Mouse (Mus musculus) brain, embryonic 18.5 days (tissue): ENCODE data around the gene H13.

Experiments
- DNase-seq: peaks from one replicate; pipeline ENCODE4 v3.0.0-alpha.2; 2012; ENCODE audit warnings: low read depth, low spot score

The H13 gene

DNA sequence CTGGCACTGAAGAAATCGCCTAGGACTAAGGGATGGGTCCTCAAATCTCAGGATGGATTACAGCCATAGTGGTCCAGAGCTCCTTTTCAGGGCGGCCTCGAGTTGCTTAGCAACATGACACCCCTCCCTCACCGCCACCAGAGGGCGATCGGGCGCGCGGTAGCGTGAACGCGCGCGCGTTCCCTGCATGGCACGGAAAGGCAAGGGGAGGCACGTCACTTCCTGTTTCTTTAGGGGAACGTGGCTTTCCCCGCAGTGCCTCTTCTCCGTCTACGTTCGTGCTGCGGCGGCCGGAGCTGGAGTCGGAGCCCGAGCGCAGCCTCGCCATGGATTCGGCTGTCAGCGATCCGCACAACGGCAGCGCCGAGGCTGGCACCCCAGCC lies at the start of gene H13:
H13 (plus strand) TSS at position 206 of the 383 bp plus-strand sequence.
- peak; percentile 84 for DNase-seq

DNA sequence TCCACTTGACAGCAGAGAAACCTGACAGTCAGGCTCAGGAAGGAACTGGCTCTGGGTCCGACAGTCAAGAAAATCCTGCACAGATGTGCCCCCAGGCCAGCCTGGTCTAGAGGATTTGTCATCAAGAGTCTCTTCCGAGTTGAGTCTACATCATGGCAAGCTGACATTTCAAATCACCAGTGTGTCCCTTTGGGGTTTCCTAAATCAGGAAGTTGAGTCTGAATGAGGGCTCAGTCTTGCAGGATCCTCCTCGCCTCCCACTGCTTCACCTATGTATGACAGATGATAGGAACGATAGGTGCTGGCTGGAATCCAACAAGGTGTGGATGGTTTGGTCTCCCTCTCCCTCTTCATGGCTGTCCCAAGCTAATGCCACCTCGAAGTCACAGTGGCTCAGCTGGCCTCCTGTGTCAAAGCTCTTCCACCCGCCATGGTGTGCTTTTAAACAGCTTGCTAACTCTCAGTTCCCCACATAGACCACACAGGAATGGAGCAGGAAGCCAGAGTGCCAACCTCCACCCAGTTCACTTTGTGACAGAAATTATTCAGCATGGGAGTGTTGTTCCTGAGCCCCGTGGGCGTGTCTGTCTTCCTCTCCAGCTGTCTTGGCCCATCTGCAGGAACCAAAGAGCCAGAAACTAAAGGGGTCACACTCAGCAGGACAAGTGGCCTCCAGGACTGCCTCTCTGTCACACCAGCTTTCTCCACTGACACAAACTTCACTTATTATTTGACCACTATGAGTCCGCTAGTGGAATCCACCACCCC lies 48.7 kb upstream of the H13 start:
- no peak for DNase-seq

DNA sequence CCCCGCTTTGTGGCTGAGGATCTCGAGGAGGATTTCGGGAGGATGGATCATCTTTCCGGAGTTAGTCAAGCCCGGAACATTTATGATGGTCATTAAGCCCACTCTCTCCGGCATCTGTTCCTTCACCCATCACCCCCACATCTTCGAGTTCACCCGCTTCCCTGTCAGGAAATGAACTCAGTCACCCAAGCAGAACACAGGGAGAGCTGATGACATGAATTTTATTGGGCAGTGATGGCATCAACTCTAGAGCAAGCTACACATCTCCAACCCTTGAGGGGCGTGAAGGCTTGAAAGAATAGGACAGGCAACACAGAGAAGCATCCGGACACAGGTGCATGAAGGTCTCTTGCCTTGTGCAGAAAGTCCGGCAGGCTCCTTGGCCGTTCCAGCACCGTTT lies 47.1 kb upstream of the H13 start:
- DNase-seq: no peak

DNA sequence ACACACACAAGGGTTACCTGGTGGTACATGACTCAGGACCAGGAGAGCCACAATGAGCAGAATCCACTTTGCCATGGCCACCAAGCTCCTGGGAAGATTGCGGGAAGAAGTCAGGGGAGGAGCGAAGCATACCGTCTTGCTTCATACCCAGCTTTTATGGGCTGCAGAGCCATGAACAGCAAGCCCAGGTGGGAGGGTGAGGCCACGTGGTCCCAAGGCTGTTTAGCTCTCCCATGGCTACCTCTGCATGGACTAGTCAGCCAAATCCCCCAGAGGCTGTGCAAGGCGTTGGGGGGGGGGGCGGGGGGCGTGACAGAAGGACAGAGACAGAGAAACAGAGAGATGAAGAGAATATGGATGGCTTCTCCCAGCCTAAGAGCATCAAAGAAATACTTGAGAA lies 46.3 kb upstream of the H13 start, which contains the start of gene Defb25:
Defb25 (minus strand) TSS at position 101 of the 400 bp plus-strand sequence.
- DNase-seq: no peak

DNA sequence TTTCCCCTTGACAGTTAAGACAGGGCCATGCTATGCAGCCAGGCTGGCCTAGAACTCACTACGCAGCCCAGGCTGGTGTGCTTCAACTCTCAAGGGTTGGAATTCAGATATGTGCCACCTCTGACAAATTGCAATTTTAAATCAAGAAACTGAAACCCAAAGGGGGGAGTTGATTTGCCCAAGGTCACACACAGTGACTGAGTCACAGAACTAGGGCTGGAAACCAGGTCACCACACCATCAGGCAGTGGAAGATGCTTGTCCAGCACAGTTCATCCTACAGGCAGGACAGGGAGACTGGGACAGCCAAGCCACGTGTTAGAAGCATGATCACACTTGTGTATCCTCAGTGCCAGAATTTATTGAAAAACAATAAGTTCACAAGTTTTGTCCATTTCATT lies 44.7 kb upstream of the H13 start:
- DNase-seq: no peak

DNA sequence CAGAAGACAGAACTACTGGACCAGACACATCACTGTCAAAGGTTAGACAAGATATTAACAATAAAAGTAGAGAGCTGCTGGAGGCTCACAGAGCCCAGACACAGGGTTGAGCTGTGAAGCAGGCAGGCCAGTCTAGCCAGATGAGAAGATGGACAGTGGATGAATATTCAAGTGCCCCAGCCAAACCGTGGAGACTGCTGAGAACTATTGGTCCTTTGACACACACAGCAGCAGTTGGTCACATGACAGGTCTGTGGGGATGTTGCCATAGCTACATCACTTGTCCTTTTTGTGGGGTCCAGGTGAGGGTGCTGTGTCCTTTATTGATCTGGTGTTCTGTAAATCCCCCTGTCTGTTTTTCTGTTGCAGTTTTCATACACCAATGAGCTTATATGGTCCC lies 44.0 kb upstream of the H13 start:
- peak; percentile 6 for DNase-seq

DNA sequence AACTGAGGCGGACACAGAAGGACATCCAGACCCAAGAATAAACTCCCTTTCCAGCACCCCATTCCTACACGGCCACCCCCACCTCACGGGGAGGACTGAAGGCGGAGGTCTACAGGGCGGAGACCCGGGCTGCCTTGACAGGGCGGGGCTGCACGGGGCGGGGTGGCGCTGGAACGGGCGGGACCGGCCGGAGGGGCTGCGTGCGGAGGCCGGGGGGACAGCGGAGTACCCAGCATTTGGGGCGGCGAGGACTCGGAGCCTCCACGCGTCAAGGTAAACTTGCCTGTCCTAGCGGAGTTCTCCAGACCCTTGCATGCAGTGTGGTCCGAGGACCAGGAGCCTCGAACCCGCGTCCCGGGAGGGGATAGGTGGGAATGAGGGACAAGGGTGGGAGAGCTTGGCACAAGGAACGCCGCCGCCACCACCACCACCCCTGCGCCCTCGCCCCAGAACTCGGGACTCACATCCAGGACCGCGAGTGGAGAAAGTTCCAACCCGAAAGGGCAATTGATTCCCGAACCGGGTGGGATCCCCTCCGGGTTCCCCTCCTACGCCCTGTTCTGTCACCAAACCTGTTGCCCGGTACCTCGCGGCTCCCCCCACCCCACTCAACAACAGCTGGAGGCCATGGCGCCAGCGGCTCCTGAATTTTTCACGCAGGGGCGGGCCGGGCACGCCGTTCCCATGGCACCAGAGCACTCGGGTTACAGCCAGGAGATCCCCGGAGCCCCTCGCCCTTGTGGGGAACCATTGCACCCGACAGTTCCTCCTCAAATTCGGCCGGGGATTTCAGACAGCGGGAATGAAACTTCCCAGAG lies 42.3 kb upstream of the H13 start, which contains the start of gene Rem1:
Rem1 (plus strand) TSS at position 178 of the 818 bp plus-strand sequence.
- DNase-seq: no peak

DNA sequence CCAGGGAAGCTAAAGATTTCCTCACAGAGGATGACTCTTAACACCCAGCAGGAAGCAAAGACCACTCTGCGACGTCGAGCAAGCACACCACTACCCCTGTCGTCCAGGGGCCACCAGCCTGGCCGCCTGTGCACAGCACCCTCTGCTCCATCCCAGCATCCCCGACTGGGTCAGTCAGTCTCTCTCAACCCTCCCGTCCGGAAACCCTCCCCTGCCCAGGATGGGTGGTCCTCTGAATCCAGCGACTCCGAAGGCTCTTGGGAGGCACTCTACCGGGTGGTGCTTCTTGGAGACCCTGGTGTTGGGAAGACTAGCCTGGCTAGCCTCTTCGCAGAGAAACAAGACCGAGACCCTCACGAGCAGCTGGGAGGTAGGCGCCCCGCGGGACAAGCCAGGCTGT lies 41.2 kb upstream of the H13 start:
- DNase-seq: no peak

DNA sequence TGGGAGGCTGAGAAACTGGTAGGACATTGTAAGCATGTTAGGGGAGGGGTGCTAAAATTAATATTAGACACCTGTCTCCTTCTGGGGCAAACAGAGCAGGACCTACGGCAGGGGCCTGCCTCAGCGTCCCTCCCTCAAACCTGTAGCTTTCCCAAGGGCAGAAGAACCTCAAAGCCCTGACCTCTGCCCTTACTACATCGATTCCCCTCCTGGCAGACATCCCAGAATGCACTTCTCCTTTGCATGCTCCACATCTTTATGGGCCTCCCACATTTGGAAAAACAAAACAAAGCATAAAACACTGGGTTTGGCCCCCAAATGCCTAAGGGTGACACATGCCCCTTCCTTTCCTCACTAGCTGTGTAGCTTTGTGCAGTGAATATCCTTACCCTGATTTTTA lies 40.0 kb upstream of the H13 start:
- no peak for DNase-seq

DNA sequence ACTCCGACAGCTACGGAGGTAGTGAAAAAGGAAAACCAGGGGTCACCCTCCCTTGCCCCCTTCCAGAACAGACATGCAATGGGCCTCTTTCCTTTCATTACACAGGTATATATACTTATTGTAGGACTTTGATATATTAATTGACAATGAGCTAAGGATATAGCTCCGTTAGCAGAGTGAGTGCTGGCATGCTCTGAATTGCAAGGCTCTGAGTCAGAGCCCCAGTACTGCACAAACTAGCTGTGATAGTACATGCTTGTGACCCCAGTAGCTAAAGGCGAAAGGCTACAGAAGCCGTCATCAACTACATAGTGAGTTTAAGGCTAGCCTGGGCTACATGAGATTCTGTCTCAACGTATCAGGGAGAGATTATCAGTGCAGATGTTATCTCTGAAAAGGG lies 39.4 kb upstream of the H13 start:
- DNase-seq: no peak

DNA sequence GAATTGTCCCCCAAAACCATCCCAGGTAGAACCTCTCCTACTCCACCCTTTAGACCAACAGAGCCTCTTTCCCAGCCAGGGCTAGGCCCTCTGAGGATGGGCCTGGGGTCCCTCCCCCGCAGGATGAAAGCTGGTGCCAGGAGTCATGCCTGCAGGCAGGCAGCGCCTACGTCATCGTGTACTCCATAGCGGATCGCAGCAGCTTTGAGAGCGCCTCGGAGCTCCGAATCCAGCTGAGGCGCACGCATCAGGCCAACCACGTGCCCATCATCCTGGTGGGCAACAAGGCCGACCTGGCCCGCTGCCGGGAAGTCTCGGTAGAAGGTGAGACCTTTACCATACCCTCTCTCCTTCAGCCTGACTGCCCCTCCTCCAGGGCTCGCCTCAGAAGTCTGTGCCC lies 35.9 kb upstream of the H13 start:
- no peak for DNase-seq

DNA sequence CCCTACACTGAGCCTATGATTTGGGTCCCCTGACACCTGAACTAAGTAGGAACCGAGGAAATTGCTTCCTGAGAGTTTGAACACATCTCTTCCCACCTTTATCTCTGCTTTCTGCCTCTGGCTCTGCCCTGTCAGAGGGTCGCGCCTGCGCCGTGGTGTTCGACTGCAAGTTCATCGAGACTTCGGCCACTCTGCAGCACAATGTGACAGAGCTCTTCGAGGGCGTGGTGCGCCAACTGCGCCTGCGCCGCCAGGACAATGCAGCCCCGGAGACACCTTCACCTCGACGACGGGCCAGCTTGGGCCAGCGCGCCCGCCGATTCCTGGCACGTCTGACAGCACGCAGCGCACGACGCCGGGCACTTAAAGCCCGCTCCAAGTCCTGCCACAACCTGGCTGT lies 35.0 kb upstream of the H13 start:
- no peak for DNase-seq

DNA sequence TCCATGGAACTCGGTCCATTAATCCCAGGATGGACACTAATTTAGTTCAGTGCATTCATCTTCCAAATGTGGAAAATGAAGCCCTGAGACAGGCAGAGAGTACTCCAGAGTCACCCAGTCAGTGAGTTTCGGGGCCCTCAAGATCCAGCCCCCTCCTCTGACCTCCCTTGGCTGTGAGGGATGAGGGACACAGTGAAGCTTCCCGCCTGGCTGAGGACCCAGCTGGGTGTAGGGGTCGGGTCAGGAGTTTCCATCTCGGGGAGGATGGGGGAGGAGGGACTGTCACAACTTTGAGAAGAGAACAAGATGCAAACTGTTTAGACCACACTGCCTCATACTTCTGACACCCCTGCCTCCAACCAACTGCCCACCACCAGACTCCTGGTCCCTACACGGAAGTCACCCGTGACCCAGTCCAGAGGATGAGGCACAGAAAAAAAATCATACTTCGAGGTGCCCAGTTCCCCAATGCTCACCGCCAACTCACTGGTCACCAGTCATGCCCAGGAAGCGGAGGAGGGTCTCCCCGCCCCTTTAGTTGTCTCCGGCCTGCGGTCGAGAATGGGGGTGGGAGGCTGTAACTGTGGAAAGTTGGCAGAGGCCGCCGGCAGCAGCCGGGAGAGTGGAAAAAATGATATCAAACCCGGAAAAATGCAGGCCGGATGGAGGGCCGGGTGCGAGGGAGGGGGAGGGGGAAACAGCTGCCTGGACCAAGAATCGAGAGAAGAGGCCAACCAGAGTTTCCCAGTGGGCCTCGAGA lies 32.8 kb upstream of the H13 start:
- no peak for DNase-seq

DNA sequence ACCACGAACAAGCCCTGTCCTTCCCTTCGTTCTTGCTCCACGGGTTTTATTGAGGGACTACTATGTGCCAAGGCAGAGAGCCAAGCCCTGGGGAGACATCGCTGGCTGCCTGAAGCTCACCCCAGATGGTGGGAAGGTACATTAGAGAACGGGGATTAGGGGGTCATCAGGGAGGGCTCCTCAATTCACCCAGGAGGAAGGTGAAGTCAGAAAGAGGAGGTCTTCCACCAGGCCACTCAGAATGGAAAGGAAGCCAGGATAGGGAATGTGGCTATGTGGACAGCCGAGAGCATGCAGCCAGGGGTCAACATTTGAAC lies 32.3 kb upstream of the H13 start:
- no peak for DNase-seq

DNA sequence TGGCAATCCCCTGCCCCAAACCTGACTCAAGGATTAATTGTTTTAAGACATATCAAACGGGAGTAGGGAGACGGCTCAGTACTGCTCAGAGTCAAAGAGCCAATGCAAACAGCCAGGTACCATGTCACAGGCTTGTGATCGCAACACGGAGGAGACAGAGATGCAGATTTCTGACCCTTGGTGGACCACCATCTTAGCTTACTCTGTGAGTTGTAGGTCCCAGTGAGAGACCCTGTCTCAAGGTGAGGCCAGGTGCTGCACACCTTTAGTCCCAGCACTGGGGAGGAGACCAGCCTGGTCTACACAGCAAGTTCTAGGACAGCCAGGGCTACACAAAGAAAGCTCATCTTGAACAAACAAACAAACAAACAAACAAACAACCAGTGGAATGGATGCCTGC lies 31.9 kb upstream of the H13 start:
- DNase-seq: no peak

DNA sequence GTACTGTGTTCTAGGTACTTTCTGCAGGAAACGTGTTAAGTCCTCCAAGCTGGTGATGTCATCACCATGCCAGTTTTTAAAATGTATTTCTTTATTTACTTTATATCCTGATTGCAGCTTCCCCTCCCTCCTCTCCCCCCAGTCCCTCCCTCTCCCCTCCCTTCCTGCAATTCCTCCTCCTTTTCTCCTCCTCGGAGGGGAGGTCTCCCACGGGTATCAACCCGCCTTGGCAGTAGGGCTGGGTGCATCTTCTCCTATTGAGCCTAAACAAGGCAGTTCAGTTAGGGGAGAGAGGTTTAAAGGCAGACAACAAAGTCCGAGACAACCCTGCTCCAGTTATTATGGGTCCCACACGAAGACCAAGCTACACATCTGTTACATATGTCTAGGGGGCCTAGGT lies 30.4 kb upstream of the H13 start:
- DNase-seq: no peak

DNA sequence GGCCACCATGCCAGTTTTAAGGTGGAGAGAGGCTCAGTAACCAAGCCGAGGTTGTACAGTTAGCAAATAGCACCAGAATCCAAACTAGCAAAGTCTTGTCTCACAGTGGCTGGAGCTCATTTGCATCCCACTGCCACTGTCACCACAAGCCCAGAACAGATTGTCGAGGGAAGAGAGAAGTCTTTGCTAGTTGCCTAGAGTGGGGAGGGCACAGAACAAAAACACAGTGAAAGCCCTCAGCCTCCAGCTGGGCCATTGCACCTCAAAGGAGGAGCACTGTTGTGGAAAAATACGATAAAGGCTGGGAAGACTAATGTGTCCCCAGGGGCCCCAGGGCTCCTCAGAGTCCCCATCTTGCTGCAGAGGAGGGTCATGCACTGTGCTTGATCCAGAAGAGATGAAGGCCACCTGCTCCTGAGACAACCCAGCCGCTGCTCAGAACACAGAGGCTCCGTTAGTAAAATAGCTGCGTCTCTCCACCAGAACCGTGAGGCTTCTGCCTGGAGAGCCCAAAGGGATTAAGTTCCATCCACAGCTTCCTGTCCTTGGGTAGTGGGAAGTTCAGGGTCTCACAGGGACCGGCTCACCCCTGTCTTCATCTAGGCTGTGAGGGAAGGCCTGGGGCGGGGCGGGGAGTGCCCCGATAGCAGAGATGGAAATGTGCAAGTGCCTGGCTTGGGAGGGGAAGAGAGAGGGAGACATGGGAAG lies 29.7 kb upstream of the H13 start:
- DNase-seq: no peak

DNA sequence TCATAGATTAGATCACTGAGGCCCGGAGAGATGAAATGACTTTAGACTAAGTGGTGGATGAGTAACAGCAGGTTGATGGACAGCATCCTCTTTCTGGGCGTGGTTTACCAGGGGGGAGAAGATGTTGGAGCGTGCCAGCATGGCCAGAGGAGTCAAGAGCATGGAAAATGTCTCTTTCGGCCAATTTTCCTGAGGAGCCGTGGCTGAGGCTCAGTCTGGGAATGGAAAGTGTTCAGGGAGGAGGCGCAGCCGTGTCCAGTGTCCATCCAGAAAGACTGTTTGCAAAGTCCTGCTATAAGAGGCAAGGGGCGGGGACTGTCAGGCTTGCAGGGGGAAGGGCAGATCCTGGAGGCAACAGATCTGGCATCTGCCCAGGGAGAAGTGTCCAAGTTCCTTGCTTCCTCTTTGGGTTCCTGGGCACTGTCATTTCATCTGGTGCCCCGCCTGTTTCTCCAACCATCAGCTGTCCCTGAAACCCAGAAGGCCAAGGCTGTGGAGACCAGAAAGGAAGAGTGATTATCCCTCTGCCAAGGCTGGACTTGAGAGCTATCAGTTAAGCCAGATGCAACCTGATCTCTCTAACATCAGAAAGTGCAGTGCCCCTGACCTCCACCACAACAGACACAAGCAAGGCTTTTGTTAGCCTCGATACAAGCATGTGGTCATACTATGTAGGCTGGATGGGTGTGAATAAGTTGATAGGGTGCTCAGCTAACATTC lies 16.2 kb upstream of the H13 start:
- no peak for DNase-seq

DNA sequence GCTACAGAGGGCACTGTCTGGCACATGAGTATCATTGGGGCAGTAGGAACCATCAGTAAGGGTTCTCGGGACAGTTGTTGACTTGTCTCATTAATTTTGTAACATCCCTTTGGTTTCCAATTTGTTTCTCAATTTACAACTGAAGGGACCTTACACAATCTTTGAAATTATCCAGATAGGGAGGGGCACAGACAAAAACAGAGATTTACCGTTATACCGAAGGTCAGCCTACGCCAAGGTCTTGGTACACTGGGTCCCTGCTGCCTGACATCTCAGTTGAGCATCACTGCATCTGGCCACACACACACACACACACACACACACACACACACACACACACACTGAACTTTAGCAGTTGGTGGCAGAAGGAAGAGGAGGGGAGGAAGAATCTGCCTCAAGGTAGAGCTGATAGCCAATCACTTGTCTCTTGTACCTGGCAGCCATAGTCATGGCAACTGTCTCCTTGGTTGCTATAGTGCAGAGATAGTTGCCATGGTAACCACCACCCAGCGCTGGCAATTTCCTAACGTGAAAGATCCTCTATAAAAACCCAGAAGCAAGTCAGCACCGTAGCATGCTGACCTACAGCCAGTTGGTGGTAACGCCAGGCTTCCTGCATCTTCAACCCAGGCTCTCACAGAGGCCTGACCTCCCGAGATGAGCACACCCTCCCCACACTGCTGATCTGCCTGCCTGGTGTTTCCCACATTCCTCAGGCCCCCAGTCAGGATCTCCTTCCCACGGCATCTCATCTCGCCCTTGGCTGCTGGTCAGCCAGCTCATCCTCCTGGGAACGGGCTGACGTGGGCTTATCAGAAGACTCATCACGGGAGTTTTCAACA lies 15.2 kb upstream of the H13 start:
- peak; percentile 83 for DNase-seq

DNA sequence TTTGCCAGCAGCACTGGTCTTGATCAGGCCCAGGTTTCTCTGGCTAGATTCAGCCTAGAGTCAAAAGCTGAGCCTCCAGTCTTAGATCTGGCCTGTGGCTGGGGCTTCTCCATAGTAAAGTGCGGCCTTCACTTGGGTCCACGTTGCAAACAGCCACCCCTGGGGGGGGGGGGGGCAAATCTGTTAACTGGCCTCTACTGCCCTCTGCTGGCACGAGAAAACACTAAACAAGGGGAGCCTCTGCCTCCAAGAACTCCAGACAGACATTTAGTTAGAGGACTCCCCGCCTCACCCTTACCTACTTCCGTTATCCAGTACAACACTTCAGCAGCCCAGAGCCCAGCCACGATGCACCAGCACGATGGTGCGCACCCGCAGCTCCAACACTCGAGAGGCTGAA lies 11.9 kb upstream of the H13 start:
- DNase-seq: no peak
